Mouse (Mus musculus): Measurements from ENCODE around the gene Kcnt2.

Kcnt2 gene

DNA sequence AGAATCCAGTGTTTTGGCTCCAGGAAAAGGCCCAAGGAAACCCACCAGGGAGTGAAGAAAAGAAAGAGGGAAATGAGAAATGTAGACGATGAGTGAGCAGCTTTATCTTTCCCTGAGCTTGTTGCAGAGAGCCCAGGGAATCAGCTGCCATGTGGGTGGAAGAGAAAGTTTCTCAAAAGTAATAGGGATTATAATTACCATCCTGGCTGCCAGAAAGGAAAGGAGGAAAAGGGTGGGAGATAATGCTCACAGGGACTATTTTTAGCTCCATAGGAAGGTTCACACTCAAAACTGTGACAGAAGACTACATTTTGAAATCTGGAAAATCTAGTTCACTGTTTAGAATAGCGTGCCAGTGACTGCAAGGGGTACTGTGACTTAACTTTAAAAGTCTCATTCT is 243.9 kb downstream of the Kcnt2 start:
- no peak for DNase-seq (ENCODE audit: extremely low read depth, low read depth, low spot score)

DNA sequence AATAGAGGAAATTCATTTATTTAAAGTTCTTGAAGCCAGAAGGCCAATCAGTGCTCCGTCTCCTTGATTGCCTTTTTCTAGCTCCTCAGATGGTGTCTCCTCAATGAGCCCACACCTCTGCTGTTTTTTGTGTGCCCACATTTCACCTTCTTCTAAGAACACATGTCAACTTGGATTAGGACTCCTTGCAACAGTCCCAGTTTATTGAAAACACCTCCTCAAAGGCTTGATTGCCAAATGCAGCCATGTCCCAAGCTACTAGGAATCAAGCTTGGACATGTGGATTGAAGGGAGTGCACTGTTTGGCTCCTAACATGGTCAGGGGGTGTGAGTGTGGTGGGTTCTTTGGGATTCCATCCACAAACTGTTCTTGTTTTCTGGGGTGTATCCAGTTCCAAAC is 245.4 kb downstream of the Kcnt2 start:
- DNase-seq (ENCODE audit: extremely low read depth, low read depth, low spot score) = no peak

DNA sequence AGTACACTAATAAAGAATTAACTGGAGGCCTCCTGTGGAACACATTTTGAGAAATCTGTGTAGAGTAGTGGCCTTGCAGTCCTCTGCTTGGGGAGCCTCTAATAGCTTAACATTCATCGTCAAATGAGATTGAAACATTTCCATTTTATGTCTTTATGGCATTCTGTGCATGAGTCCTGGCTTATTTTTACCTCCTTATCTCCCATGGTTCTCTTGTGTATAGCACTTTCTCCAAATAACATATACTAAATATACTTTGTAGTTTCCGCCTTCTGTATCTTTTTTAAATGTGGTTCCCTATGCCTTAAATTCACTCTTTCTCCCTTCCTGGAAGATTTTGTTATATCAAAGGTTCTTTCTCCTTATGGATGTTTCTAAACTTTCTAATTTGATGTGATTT is 246.3 kb downstream of the Kcnt2 start:
- no peak for DNase-seq (ENCODE audit: extremely low read depth, low read depth, low spot score)

DNA sequence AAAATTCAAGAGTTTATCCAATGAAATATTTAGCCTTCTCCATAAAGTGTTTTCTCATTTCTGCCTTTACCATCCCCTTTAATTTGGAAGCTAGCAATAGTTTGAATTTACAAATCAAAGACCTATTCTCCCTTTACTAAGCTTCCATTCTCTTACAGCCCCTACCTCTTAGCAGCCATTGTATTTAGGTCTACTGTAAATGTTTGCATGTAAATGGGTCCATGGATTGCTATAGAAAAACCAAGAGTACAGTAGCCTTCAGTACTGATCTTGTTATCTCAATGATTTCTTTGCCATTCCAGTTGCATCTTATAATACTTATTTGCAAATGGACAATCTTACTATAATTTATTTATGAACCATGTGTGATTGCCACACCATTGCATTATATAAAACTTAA is 267.5 kb downstream of the Kcnt2 start:
- DNase-seq (ENCODE audit: extremely low read depth, low read depth, low spot score) = no peak

DNA sequence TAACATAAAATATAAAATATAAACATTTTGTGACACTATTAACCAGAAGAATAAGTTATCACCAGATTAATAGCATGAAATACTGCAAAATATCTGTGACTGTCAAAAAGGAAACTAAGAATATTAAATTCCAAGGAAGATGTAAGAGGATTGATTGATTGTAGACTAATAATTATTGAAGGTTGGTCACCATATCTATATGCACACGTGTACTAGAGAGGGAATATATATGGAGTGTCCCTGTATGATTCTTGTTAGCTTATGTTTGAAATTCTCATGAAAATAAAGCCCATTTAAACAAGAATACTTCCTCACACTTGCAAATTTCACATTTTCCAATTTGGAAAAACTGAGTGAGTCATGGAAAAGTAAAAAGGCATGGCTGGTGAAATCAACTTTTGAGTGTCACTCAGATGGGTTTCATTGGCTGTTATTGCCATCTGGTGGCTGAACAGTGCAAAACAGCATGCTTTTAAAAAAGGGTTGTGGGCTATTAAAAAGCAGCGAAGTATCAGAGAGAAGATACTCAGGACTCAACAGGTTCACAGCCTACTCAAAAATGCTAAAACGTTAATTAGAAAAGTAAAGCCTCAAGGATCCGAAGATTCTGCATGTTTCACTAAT is 285.4 kb downstream of the Kcnt2 start:
- no peak for DNase-seq (ENCODE audit: extremely low read depth, low read depth, low spot score)

DNA sequence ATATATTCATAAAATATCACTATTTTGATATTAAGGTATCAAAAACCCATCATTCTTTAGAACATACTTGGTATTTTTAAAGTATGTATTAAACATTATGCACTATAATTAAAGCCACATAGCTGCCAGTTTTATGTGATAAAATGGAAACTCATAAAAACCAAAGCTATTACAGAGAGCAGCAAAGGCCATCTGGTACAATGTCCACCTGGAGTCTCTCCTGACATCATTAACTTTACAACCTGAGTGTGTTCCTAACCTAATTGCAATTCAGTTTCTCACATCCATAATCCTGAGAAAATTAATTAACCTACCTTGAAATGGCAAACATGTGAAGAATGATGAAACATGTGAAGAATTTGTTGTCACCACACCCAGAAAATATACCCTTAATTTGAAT is 288.9 kb downstream of the Kcnt2 start:
- no peak for DNase-seq (ENCODE audit: extremely low read depth, low read depth, low spot score)

DNA sequence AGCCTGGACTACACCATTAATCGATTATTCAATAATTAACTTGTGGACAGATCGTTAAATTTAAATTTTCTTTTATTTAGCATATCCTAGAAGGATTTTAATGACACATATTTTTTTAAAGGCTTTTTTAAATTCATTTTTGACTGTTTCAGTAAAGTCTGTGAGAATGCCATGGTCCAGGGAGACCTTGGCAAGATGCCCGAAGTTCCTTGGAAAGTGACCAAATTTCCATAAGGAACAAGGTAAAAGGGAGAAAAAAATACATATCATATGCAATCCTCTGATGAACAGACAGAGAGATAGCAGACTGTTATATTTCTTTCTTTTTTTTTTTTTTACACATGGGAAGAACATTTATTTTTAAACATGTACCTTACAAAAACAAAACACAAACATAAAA is 296.1 kb downstream of the Kcnt2 start:
- DNase-seq (ENCODE audit: extremely low read depth, low read depth, low spot score) = no peak

DNA sequence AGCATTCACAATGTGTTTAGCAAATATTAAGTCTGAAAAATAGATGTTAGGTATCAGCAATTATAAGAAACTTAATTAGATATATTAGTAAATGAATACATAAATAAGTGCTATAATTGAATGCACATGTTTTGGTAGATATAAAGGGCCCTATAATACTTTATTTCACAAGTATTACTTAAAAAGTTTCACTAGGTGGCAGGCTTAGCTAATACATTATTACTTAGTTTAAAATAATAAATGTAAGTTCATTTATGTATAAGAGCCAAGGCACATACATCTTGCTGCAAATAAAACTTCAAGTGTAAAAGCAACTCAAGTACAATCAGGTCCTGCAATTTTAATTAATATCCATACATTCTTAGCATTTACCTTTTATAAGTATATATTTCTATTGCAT is 302.8 kb downstream of the Kcnt2 start:
- DNase-seq (ENCODE audit: extremely low read depth, low read depth, low spot score) = no peak

DNA sequence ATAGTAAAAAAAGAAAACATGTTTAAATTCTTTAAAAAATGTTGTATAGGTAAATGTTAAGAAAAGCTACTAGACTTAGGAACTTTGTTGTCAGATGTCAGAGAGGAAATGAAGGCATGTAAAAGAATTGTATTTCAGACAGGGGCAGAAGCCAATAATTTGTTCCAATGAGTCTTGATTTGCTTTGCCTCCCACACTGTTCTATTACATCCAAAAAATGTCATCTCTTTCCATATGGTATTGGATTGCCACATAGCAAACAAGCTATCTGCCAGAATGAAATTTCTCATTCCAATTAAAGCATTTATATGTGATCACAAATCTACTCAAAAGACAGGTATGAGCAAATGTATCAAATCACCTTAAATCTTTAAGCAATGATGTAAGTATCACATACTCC is 314.8 kb downstream of the Kcnt2 start:
- no peak for DNase-seq (ENCODE audit: extremely low read depth, low read depth, low spot score)

DNA sequence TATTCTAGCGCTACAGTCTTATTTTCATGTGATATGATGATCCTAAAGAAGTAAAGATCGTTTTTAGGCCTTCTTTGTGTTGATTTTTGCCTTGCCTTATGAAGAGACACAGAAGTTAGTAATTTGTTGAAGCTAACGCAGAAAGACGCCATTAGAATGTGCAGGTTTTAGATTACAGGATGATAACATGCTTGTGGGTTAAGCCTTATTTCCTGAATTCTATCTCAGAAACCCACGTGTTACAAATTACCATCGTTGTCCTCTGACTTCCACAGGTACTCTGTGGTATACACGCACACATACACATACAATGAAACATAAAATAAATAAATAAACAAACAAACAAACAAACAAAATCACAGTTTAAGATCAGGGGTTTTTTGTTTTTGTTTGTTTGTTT is 326.2 kb downstream of the Kcnt2 start:
- no peak for DNase-seq (ENCODE audit: extremely low read depth, low read depth, low spot score)

DNA sequence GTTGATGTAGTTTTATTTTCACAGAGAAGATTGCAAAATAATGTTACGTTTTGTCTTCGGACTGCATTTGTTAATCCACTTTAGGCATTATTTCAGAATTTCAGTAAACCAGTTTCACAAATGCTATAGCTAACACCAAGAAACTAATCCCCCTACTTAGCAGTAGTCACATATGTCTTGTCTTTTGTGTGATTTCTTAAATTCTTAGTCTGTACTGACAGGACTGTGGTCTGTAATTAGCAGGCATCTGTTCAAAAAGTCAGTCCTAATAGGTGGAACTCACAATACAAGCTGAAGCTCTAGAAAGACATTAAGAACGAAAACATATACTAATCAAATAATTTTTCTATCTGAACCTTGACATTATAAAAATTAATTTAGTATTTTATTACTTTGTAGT is 332.6 kb downstream of the Kcnt2 start:
- no peak for DNase-seq (ENCODE audit: extremely low read depth, low read depth, low spot score)

DNA sequence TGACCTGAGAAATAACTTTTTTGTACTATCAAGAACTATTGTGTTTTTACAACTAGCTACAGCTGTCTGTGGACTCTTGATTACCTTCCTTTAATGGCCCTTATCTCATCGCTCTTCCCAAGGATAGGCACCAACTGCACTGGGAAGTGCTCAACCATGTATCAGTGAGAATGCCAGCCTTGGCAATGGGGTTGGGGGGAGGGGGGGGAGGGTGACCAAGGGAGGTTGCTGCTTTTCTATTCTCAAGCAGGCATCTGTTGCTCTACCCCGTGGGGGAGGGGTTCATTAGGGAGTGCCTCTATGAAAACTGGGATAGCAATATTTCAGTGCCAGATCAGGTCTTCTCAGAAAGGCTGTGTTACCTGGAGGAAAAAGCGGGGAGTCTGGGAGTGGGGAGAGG is 342.3 kb downstream of the Kcnt2 start:
- no peak for DNase-seq (ENCODE audit: extremely low read depth, low read depth, low spot score)

DNA sequence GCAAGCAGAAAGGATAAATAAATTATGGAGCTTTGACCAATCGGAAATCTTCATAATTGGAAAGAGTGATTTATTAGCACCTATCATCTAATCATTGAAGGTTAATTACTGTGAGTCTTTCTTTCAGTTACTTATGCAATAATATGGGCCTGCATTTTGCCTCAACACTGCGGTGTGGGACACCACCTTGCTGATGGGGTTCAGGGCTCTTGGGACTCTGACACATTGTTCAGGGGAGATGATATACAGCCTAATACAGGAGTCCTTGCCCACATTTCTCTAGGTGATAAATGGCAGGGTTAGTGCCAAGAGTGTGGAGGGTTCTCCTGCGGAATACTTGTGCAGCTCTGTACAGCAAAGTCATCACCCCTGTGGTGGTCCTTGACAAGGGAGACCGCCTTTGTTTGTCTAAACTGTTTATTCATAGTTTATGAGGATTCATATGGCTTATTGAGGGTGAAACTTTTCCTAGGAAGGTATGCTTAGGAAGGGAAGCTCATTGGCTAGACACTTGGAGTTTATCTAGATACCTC is 362.9 kb downstream of the Kcnt2 start:
- no peak for DNase-seq (ENCODE audit: extremely low read depth, low read depth, low spot score)

DNA sequence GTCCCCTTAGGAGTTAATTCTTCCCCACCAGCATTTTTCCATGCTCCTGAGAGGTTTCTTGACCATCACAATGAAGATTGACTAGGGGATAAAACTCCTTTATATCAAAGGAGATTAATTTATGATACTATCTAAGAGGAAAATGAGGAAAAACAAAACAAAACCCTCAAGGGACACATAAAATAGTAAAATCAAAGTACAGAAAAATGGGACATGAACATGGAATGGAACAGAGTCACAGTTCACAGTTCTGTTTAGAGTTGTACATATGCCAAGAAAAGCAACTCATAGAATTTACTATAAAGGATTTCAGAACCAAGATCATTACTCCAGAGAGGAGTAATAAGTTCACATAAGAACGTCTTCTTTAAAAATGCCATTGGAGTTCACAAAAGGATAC is 367.1 kb downstream of the Kcnt2 start:
- DNase-seq (ENCODE audit: extremely low read depth, low read depth, low spot score) = no peak

DNA sequence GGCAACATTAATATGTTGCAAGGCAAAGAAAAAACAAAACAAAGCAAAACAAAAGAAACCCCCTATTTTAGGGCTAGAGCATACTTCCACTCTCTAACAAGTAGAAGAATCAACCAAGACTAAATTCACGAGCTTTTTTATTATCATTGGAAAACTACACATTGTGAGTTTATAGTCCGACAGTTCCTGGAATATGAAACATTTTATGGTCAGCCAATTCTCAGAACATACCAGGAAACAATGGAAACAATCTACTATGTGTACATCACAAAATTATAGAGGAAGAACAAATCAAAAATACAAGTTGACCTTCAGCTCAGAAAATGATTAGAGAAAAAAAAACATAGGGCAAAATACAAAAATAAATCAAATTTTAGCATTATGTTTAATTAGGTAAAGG is 368.9 kb downstream of the Kcnt2 start:
- DNase-seq (ENCODE audit: extremely low read depth, low read depth, low spot score) = no peak

DNA sequence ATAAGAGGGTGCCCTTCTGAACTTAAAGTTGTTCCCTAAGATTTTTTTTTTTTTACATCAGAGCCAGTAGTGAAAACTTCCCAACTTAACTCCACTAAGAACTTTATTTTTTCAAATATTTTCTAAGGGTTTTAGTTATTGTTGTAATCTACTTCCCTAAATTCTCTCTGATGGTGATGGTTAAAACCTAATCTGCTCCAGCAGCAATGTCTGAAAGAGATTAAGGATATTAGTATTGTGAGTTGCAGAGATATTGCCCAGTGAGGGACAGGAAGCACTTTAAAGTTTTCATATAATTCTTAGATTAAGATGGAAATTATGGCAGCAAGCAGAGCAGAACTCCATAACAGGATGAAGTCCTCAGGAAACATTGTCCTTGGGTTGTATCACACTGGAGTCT is 372.2 kb downstream of the Kcnt2 start:
- no peak for DNase-seq (ENCODE audit: extremely low read depth, low read depth, low spot score)

DNA sequence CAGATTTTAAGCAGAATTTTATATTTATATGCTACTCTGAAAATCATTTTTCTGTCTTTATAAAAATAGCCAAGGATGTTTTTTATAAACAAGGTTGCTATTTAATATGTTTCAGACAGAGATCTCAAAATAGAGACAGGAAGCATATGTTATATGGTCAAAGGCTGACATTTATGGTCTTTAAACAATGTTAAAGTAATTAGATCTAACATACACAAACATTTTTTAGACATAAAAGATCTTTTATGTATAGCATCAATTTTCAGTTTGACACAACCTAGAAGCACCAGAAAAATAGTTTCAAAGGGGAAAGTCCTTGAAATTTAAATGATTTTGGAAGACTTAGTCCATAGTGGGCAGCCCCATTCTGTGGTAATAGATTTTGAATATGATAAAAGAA is 379.0 kb downstream of the Kcnt2 start:
- no peak for DNase-seq (ENCODE audit: extremely low read depth, low read depth, low spot score)

DNA sequence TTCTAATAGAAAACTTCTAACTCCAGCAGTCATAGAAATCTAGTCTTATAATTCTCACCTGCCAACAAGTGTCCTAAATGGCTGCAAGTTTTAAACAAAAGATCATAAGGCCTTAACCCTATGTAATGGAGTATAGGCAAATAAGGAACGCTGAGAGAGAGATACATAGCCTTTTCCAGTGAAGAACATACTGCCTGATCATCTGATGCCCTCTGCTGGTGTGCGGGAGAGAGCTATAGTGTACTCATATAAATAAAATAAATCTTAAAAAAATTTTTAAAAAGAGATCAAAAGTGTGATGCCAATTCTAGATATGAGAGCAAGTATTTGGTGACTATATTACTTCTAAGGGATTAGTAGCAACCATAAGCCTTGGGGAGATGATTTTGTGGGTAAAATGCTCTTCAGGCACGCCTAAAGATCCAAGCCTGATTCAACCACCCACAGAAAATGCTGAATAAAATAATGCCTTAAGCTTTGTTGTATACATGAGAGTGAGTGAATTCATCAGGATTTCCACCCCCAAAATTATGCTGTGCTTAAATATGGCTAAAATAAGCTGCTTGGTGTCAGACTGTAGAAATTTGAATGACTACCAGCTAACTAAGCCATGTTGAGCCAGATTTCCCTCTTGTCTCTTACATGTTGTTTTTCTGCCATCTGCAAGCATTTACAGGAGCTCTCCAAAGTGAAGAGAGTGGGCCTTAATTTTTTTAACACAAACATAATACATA is 413.8 kb downstream of the Kcnt2 start:
- no peak for DNase-seq (ENCODE audit: extremely low read depth, low read depth, low spot score)

DNA sequence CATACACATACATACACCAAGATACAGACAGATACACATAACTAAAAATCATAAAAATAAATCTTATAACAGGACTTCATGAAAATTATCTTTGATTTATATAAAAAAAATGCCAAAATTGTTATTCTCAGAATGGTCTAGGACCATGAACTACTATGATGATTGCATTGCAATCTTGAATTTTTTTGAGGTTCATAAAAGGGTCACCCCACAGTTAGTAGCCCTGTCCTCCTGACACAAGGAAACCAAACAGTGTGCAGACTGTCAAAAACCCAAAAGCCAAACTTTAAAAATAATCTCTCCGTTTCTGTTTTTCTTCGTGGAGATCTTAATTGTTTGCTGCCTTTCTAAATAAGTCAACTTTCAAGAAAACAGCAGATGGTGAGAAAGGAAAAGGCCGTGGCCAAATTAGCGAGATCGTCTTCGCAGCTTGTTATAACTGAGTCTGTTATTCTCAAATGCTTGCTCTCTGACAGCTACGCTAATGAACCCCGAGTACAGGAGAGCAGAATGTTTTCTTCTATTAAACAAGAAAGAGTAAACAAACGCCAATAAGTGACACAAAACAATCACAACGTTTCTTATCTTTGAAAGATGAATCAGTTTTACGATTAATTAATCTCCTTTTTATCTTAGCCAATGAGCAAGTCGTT is 414.9 kb downstream of the Kcnt2 start:
- no peak for DNase-seq (ENCODE audit: extremely low read depth, low read depth, low spot score)

DNA sequence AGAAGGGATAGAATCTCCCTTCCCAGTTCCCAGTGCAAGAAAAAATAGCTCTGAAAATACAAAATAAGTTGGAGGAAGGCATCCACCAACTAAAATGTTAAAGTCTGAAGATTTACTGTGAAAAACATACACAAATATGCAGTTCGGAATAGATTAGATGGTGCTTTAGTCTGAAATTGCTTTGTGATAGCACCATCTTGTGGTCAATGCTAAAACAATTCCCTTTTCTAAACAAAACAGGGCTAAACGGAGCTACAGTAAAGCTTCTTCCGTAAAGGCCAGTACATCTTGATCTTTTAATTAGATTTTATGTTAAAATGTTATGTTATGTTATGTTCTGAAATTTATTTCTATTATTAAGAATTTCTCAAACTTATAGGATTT is 415.4 kb downstream of the Kcnt2 start:
- no peak for DNase-seq (ENCODE audit: extremely low read depth, low read depth, low spot score)
